Mouse (Mus musculus): ENCODE measurements around the gene Ryr1. TPM values are rescaled to one million over a fixed set of nuclear protein-coding genes. Genes with fewer than 3 reads are reported as not detected.

The Ryr1 gene
- polyA plus RNA-seq (2015; fragmentation: Nextera tagmentation; extraction: Ambion mirVana), result 0.16 and 0.19 TPM in 2 replicates

DNA sequence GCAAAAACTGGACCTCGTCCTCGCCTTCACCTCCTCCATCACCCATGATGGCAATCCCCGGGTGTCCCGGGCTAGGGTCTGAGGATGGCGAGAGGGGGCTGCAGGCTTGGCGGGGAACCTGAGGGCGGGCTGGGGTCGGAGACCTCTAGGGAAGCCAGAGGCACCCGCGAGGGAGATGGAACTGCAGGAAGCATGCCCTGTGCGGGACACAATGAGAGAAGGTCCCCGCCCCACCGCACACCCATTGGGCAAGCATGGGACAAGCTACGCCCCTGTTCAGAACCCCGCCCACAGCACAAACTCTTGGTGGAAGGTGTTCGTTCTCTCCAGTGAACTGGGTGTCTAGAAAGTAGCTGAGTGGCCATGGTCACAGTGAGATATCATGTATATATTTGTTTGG, at the start of gene Ryr1:
Gene Ryr1 (minus strand): TSS at position 210 of the 400 bp plus-strand sequence.
- peak; percentile 81 for DNase-seq (ENCODE audit: low spot score)

DNA sequence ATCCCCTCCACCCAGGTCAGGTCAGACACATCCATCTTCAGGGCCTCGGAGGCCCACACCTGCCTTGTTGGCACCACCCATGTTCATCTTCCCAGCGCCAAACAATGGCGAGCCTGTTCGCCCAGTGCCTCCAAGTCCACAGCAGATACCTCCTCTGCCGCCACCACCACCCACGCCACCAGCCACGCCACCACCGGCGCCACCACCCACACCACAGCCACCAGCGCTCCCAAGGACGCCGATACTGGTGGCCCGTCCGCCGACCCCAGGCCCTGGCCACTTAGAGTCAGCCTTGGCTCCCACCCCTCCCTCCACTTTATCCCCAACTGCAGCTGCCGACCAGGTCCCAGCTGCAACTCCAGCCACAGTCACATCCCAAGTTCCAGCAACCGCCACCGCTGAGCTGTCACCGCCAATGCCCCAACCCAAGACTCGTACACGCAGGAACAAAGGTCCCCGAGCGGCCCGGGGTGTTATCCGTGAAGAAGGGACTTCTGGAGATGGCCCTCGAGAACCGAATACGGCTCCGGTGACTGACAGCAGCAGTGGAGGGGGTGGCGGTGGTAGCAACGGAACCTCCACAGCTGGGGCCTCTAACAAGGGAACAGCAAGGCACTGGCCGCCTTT, 47.5 kb upstream of the Ryr1 start:
- no peak for DNase-seq (ENCODE audit: low spot score)

DNA sequence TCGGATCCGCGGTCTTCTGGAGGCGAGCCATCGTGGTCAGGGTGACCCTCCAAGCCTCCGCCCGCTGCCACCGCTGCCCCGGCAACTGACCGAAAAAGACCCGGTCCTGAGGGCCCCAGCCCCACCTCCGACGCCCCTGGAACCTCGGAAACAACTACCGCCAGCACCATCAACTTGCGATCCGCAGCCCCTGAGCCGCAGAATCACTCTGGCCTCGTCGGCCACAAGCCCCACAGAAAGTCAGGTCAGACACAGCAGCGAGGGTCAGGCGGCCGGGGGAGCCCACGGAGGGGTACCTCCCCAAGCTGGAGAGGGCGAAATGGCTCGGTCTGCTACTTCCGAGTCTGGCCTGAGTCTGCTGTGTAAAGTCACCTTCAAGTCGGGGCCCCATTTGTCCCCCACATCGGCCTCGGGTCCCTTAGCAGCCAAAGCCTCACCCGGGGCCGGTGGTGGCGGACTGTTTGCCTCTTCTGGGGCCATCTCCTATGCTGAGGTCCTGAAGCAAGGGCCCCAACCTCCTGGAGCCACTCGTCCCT, 46.7 kb upstream of the Ryr1 start:
- no peak for DNase-seq (ENCODE audit: low spot score)

DNA sequence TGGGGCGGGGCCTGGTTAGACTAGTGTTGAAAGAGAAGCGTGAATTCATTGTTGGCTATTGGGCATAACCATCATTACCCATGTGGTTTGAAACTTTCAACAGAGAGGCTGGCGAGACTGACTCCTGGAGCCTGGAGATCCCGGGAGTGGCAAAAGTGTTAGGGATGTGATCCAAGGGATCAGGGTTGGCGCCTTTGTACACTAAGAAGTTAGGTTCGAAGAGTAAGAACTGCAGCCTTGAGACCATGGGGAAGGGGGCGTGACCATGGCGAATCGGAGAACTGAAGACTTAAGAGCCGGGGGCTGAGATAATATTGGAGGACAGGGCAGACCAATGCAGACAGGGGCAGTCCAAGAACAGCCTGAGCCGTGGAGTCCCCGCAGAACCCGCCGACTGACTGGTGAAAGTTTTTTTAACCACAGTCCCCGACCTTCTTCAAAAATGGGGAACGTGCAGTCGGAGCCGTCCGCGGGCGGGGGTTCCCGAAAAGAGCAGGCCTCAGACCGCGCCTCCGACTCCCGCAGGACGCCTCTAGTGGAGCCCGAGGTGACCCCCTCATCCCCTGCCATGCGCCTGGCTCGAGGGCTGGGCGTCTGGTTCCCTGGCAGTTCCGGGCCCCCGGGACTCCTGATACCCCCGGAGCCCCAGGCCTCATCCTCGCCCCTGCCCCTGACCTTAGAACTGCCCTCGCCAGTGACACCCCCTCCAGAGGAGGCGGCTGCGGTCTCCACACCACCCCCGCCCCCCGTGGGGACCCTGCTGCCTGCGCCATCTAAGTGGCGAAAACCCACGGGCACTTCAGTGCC, 46.0 kb upstream of the Ryr1 start:
- peak; percentile 10 for DNase-seq (ENCODE audit: low spot score)

- peak; percentile 21 for DNase-seq (ENCODE audit: low spot score)
Observed at GRCm38 (mm10) chr7:29170066-29170754, 45.2 kb upstream of the Ryr1 start, which contains the start of the genes Ggn and Spred3. Gene Ggn (plus strand): TSS chr7:29170210. Gene Spred3 (minus strand): TSS chr7:29170411.

DNA sequence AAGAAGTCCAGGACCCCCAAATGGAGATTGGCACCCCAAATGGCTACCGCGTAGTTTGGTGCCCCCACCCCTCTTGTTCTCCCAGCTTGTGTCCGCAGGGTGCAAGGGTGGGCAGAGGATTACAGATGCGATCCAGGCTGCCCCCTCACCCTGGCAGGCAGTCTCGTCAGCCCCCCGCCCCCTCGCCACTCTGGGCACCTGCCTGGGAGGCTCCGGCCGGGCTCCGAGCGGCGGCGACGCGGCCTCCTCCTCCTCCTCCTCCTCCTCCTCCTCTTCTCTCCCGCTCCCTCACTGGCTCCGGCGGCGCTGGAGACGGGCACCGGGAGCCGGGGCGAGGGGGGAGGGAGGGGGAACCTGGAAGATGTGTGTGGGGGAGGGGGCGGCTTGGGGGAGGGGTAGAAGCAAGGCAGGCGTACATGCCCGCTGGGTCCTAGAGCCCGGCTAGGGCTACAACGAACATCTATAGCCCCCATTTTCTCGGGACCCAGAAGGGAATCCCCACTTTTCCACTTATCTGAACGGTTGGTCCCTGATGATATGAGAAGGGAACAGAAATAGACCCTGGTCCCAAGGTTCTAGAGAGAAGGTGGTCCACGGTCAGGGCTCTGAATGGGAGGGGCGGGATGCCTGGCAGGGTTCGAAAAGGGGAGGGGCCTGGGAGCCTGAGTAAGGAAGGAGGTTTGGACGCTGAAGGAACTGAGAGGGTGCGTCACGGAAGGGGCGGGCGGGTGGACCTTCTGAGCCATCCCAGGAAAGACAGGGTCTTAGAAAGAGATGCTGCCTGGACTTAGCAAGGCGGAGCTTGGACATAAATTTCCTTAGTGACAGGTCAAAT, 44.5 kb upstream of the Ryr1 start:
- DNase-seq (ENCODE audit: low spot score), result peak; percentile 31

- DNase-seq (ENCODE audit: low spot score), result peak; percentile 18
Observed at GRCm38 (mm10) chr7:29168791-29169230, 43.8 kb upstream of the Ryr1 start.

- no peak for DNase-seq (ENCODE audit: low spot score)
Observed at GRCm38 (mm10) chr7:29168121-29168695, 43.2 kb upstream of the Ryr1 start.

DNA sequence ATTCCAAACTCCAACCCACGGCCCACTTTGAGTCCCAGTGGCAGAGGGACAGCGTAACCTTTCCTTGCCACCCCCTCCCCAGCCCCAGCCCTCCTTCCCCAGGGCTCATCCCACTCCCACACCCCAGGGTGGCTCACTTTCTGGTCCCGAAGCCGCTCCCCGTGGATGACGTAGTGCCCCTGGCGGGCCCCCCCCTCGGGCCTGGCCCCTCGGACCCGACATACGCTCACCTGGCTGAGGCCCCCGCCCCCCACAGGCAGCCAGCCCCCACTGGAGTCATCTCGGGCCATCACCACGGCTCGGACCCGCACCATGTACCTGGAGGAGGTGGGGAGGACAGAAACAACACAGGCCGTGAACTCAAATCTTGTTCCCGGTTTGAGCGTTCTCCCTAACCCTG, 42.7 kb upstream of the Ryr1 start:
- no peak for DNase-seq (ENCODE audit: low spot score)

DNA sequence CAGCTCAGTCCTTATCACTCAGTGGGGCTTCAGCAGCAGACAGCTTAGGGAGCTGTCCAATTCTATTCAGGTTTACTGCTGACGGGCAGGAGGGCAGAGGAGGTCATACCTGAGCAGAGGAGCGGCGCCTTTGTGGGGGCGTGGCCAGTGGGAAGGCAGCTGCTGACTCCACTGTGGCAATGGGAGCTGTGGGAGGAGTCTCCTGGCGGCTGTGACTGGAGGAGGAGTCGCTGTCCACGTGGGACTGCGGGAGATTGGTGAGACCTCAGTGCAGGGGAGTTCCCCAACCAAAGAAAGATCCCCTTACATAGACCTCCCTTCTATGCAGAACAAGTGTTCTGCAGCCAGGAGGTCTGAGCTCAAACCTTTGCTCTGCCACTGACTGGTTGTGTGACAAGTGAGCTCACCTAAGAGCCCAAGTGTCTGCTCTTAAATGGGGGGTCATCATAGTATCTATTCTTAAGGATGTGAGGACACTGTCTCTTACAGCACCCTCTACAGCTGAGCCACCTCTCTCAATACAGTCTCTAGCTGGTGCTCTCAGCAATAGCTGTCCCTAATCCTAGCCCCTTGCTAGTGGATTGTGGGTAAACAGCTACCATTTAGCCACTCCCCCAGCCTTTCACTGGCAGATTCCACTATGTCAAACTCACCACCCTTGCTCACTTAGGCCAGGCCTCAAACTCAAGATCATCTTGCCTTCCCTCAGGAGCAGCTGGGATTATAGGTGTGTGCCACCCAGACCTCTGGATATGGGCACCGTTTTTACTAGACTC, 38.0 kb upstream of the Ryr1 start:
- DNase-seq (ENCODE audit: low spot score), result peak; percentile 56

- no peak for DNase-seq (ENCODE audit: low spot score)
Observed at GRCm38 (mm10) chr7:29162294-29162693, 37.3 kb upstream of the Ryr1 start.

DNA sequence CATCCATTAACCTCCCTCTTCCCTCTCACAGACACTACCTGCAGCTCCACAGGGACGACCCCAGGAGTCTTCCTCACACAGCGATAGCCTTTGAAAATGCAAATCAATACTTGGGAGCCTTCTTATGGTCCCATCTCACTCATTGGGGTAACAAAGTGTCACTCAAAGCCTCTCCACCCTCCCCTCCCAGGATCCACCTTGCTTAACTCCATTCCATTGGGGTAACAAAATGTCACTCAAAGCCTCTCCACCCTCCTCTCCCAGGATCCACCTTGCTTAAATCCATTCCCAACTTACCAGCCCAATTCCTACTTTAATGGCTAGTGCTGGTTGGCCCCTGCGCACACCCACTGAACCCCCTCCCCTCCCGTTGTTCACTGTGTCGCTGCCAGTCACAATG, 33.3 kb upstream of the Ryr1 start:
- no peak for DNase-seq (ENCODE audit: low spot score)

DNA sequence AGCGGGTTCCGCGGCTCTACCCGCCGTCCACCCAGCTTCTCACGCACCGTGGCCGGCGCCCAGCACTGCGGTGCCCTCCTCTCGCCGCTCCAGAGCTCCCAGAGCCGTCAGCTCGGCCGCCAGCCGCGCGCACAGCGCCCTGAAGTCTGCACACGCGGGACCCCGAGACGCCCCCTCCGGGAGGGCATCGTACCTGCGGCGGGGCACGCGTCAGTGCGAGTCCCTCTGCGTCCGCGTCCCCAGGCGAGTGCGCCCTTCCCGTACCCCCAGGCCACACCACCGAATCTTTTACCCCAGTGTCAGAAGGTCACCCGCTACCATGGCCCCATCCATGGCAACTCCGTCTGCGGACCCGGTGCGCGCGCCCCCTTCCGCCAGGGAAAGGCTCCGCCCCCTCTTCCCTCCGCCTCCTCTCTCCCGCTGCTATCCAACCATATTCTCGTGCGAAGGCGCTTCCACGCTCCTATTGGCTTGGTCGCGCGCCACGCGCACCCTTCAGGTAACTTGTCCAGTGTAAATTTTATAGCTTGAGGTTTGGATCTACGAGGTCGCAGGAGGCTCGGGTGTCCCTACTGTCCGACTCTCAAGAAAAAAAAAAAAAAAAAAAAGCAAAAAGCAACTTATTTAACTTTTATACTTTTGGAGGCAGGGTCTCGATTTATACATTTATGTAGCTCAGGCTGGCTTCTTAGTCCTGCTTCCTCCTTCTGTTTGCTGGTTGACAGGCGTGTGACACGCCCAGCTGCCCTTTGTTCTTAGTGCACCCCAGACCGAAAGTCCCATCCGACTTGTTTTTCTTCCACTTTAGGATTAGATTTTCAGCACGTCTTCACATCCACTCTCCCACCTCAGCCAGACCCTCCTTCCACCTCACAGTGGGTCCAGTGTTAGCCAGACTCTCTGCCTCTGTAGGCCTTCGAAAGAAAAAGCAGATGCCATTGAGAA, 31.1 kb upstream of the Ryr1 start, which contains the start of gene Fam98c:
Gene Fam98c (minus strand): TSS at position 397 of the 945 bp plus-strand sequence.
- DNase-seq (ENCODE audit: low spot score), result peak; percentile 83

DNA sequence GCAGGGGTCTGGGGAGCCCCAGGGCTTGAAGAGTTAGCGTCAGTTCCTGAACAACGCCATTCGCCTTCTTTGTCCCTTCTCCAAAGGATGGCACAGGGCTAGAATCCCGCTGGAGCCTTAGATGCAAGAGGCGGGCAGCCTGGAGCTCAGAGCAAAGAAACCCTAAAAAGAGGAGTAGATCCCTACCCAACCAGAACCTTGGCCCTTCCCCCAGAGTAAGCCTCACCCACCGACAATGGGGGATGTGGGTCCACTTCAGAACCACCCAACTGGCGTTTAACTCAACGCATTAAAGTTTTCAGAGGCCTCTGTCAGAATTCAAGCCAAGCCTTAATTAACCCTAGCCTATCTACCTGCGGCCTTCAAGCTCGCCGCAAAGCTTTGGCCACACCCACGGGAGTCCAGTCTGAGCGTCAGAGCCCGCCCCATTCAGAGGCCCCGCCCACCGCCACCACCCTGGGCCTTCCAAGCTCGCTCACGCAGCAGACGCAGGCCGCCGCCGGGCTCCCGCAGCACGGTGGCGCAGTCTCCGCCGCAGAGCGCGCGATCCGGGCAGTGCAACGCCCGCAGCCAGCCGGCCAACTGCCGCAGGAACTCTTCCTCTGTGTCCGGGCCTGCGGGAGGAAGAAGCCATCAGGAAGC, 30.3 kb upstream of the Ryr1 start:
- DNase-seq (ENCODE audit: low spot score), result peak; percentile 64

DNA sequence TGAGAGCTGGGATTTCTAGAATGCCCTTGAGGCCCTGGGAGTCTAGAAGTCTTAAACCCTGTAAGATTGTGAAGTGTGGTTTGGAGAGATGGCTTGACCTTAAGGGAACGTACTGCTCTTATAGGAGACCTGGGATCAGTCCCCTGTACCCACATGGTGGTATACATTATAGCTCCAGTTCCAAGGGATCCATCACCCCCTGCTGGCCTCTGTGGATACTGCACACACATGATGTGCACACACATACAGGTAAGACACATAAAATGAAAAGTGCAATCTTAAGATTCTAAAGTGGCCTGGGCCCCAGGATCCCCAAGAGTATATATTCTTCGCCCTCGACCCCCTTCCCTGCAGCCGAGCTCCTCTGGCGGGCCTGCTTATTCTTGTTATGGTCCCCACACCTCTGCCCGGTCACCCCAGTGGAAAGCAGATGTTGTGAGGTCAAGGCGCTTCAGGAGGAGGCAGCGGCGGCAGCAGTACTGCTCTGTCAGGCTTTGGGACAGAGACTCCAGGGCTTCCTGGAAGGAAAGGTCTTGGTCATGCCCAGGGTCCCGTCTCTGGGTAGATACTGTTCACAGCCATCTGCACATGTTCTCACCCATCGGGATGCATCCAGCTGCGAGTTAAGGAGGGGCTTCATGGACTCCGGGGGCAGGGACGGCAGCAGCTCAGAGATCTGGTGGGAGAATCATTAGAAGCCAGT, 29.2 kb upstream of the Ryr1 start:
- DNase-seq (ENCODE audit: low spot score), result no peak

DNA sequence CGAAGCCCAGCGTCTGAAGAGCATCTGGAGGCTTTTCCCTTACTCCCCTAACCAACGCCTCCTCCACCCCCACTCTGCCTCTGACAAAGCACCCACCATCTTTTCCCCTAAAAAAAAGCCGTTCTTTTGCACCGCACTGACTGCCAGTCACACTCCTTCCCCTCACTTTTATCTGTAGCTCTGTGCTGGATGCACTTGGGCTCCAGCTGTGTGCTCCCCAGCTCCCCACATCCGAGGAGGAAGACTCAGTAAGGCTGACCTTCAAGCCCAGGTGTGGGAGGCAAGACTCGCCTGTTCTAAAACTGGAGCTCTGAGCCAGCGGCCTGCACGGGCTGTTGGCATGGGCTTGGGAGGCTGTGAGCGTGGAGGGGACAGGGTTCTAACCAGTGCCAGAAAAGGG, 26.5 kb upstream of the Ryr1 start:
- peak; percentile 60 for DNase-seq (ENCODE audit: low spot score)

DNA sequence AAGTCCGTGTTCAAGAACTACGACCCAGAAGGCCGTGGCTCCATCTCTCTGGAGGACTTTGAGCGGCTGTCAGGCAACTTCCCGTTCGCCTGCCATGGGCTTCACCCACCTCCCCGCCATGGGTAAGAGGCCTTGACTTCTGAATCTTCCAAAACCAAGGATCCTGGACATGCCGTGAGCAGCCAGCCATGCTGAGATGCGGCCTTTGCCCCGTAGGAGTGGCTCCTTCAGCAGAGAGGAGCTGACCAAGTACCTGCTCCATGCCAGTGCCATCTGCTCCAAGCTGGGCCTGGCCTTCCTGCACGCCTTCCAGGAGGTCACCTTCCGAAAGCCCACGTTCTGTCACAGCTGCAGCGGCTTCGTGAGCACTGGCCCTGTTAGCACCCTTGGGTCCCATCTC, 23.8 kb upstream of the Ryr1 start:
- no peak for DNase-seq (ENCODE audit: low spot score)
